Comparison of ENCODE assay signal across 18 mouse cellular contexts in genomic region chr9:35687013-35687412, GRCm38 (mm10). TPM values are rescaled to one million over a fixed set of nuclear protein-coding genes. Genes with fewer than 3 reads are reported as not detected.
DNase-seq lines count a peak whose midpoint lies in the region; ATAC-seq lines count a peak whose summit lies in the region.
"Had no signal": no experiment of that assay in that cellular context is flagged by ENCODE, and none has a peak within 500 bp of the region (broad histone marks: within the 10 kb centered on the region; RNA-seq: fewer than 3 reads in every experiment).

TSS of gene Pate1 (minus strand) at chr9:35687390.

- H3K4me2 ChIP-seq in hindbrain, embryonic 16.5 days (ENCODE audit: low read length), result no peak within 1 kb of the TSS
- H3K4me2 ChIP-seq: liver, embryonic 15.5 days; neural tube, embryonic 15.5 days had no signal

- 62% methylated on average over 1 of the region's 1 CpGs for WGBS in hindbrain, embryonic 16.5 days

- H3K9ac ChIP-seq in hindbrain, embryonic 16.5 days (ENCODE audit: low read depth, low read length), result no peak within 1 kb of the TSS
- H3K9ac ChIP-seq: liver, embryonic 15.5 days; neural tube, embryonic 15.5 days had no signal

- H3K27me3 ChIP-seq in hindbrain, embryonic 16.5 days (replicated peaks; ENCODE audit: control insufficient read depth, insufficient read depth, low read length), result no peaks in the 10 kb centered on the region
- H3K27me3 ChIP-seq: liver, embryonic 15.5 days; megakaryocyte, embryonic 14.5 days; neural tube, embryonic 15.5 days had no signal

- ATAC-seq in hindbrain, embryonic 16.5 days, result no peak

- no peak within 1 kb of the TSS for H3K4me3 ChIP-seq in hindbrain, embryonic 16.5 days (ENCODE audit: low read length)
- H3K4me3 ChIP-seq: liver, embryonic 15.5 days; megakaryocyte, embryonic 14.5 days; neural tube, embryonic 15.5 days had no signal

- peak; percentile 5 for DNase-seq in layer of hippocampus, adult 11-12 months (ENCODE audit: low spot score)
- no peak for DNase-seq in layer of hippocampus, postnatal 14 days (ENCODE audit: low spot score in 2 of 2)
- peak; percentile 56 for DNase-seq in 416B (ENCODE audit: low read depth)
- peak; percentile 64 for DNase-seq in NIH3T3 (ENCODE audit: low read depth)
- peak; percentile 9 for DNase-seq in lung, postnatal 14 days
- no peak for DNase-seq in kidney, postnatal 4 days
- DNase-seq: adrenal gland, postnatal 36 days; cerebellum, postnatal 25 days had no signal

- no peaks in the 10 kb centered on the region for H3K36me3 ChIP-seq in hindbrain, embryonic 16.5 days (ENCODE audit: control insufficient read depth, insufficient read depth, low read length)
- H3K36me3 ChIP-seq: liver, embryonic 15.5 days; neural tube, embryonic 15.5 days had no signal

- H3K4me1 ChIP-seq in hindbrain, embryonic 16.5 days (ENCODE audit: control insufficient read depth, insufficient read depth, low read depth, low read length), result no peaks in the 10 kb centered on the region
- H3K4me1 ChIP-seq: liver, embryonic 15.5 days; megakaryocyte, embryonic 14.5 days; neural tube, embryonic 15.5 days had no signal

- H3K27ac ChIP-seq in hindbrain, embryonic 16.5 days (ENCODE audit: low read depth, low read length), result no peak within 1 kb of the TSS
- H3K27ac ChIP-seq: liver, embryonic 15.5 days; neural tube, embryonic 15.5 days had no signal

- H3K9me3 ChIP-seq in hindbrain, embryonic 16.5 days (ENCODE audit: control insufficient read depth, low read length), result no peaks in the 10 kb centered on the region
- H3K9me3 ChIP-seq: liver, embryonic 15.5 days; megakaryocyte, embryonic 14.5 days; neural tube, embryonic 15.5 days had no signal

RNA-seq across cellular contexts. Expression of gene Pate1, which starts in this region (rescaled TPM):
- total RNA-seq in layer of hippocampus, postnatal 14 days (2021), result not detected
- polyA plus RNA-seq in hindbrain, embryonic 16.5 days (2015; fragmentation: Nextera tagmentation; extraction: Ambion mirVana), result not detected in 2 replicates
- total RNA-seq: adrenal gland, postnatal 36 days; granulocyte monocyte progenitor cell, adult 5-6 weeks; left cerebral cortex, adult 18-20 months had no signal
- polyA plus RNA-seq: heart, postnatal 0 days; kidney, embryonic 14.5 days; limb, embryonic 11.5 days; liver, embryonic 15.5 days; neural tube, embryonic 15.5 days; thymus, postnatal 0 days had no signal

Comparison
In these comparisons a context has a peak if more than half of its experiments do, and no peak if none do; other contexts are left out.
1. DNase-seq: peak in layer of hippocampus, adult 11-12 months (single experiment), 416B (single experiment), NIH3T3 (single experiment) and lung, postnatal 14 days (single experiment); none in layer of hippocampus, postnatal 14 days (0 of 2) and kidney, postnatal 4 days (0 of 2).